Mouse (Mus musculus) hindbrain, embryonic 11.5 days (tissue): Measurements from ENCODE around the gene Xrcc3. TPM values are rescaled to one million over a fixed set of nuclear protein-coding genes. Genes with fewer than 3 reads are reported as not detected.

Experiments used
- ATAC-seq: fragments of 200-750 bp; cut with Nextera tagmentation; 2 replicates; pipeline ENCODE4 v1.8.0; 2017; ENCODE audit warnings: mild to moderate bottlenecking, moderate TSS enrichment, moderate library complexity; ENCODE audit not compliant: low FRiP score
- DNase-seq: peaks from one replicate; pipeline ENCODE4 v3.0.0-alpha.2; 2015; ENCODE audit warnings: low spot score
- H3K27ac ChIP-seq: fragments of 300-500 bp; sonication (generic); 2 replicates; pipeline ENCODE4 v1.5.1; 2014; ENCODE audit warnings: mild to moderate bottlenecking, low read depth, low read length
- H3K27me3 ChIP-seq: fragments of 300-500 bp; sonication (generic); 2 replicates; pipeline ENCODE4 v1.6.1; 2014; ENCODE audit warnings: mild to moderate bottlenecking, low read length, moderate library complexity, mixed read lengths; ENCODE audit not compliant: control insufficient read depth, insufficient read depth
- H3K36me3 ChIP-seq: fragments of 300-500 bp; sonication (generic); 2 replicates; pipeline ENCODE4 v1.6.1; 2014; ENCODE audit warnings: mild to moderate bottlenecking, low read length, moderate library complexity, mixed read lengths; ENCODE audit not compliant: control insufficient read depth, insufficient read depth
- H3K4me1 ChIP-seq: fragments of 300-500 bp; sonication (generic); replicated peaks from 2 replicates; pipeline ENCODE4 v1.6.1; 2014; ENCODE audit warnings: low read length, mixed read lengths; ENCODE audit not compliant: control insufficient read depth, insufficient read depth
- H3K4me2 ChIP-seq: fragments of 300-500 bp; sonication (generic); replicated peaks from 2 replicates; pipeline ENCODE4 v1.6.1; 2014; ENCODE audit warnings: mild to moderate bottlenecking, low read depth, low read length
- H3K4me3 ChIP-seq: fragments of 300-500 bp; sonication (generic); 2 replicates; pipeline ENCODE4 v1.5.1; 2014; ENCODE audit warnings: low read depth, low read length
- H3K9ac ChIP-seq: fragments of 300-500 bp; sonication (generic); 2 replicates; pipeline ENCODE4 v1.6.1; 2014; ENCODE audit warnings: low read depth, low read length
- H3K9me3 ChIP-seq: fragments of 300-500 bp; sonication (generic); 2 replicates; pipeline ENCODE4 v1.6.1; 2016; ENCODE audit warnings: low read length; ENCODE audit not compliant: control insufficient read depth
- WGBS: fragments of 180-500 bp; shearing (Covaris S2); extraction: QIAGEN DNeasy Blood & Tissue Kit; methylation state at CpG from one replicate; pipeline ENCODE4 v1.1.7; 2014; 5-methylcytosine and 5-hydroxymethylcytosine counted together
- polyA plus RNA-seq: library from polyadenylated mRNA; unstranded; fragments of >200 nt; fragmentation: Nextera tagmentation; extraction: Ambion mirVana; gene quantifications from 2 replicates; pipeline ENCODE4 v1.2.1, GENCODE M21; 2014

Gene Xrcc3
- polyA plus RNA-seq, 1 experiment from 2014 or later: 8.2 TPM

DNA sequence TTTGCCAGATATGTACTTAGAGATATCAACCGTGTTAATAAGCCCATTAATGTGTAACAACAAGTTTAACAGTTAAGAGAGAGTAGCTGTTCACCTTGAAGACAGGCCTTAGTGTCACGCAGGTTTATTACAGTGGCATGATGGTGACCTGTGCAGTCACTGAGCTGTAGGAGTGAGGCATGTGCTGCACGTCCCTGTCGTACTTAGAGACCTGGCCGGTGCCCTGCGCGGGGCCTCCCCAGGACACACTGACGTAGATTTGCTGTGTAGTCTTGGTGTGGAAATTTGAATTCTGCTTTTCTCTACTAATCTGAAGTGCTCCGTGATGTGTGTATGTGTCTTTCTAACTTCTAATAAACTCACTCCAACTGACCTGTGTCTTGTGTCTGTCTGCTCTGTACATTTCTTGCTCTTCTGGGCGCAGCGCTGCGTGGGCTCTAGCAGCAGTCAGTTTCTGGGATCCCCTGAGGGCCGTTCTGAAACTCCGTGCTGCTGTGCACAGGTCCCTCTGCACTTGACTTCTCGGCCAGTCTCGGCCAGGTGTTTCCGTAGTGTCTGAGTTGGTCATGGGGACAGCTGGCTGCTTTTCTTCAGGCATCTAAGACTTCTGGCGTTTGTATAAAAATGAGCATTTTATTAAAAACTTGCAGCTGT, 19.0 kb downstream of the Xrcc3 start:
- 0 out of 2 replicates have a peak, but pooled peaks cover 11% of the 10 kb centered on the region for H3K36me3 ChIP-seq
- no peaks in the 10 kb centered on the region for H3K9me3 ChIP-seq
- H3K27ac ChIP-seq: no peak overlapping the region
- DNase-seq: no peak
- ATAC-seq: no peak
- no peaks in the 10 kb centered on the region for H3K27me3 ChIP-seq
- no peak overlapping the region for H3K4me2 ChIP-seq
- H3K4me3 ChIP-seq: no peak overlapping the region
- 96% methylated on average over 18 of the region's 18 CpGs for WGBS
- no peaks in the 10 kb centered on the region for H3K4me1 ChIP-seq
- H3K9ac ChIP-seq: no peak overlapping the region

DNA sequence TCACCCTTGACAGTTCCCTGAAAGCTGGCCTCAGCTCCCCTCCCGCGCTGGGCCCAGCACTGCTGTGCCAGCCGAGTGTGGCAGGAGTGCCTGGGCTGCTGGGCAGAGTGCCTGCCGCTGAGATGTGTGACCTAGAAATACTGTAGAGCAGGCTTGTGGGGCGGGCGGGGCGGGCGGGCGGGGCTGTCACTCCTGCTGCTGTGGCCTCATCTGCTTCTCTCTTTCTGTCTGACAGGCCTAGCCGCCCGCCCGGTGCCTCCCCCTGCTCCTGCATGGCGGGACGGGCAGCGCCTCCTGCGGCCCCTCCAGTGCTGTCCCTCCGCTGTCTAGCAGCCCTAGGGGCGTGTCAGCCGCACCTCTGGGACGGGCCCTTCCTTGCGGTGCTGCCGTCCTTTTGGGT, 19.6 kb downstream of the Xrcc3 start:
- Histone ChIP-seq H3K4me1 (no peaks in the 10 kb centered on the region), H3K27me3 (no peaks in the 10 kb centered on the region), H3K9ac (no peak overlapping the region), H3K36me3 (0 out of 2 replicates have a peak, but pooled peaks cover 11% of the 10 kb centered on the region), H3K4me2 (no peak overlapping the region), H3K9me3 (no peaks in the 10 kb centered on the region), H3K4me3 (no peak overlapping the region), H3K27ac (no peak overlapping the region)
- ATAC-seq: no peak
- DNase-seq: no peak
- 81% methylated on average over 18 of the region's 22 CpGs for WGBS

DNA sequence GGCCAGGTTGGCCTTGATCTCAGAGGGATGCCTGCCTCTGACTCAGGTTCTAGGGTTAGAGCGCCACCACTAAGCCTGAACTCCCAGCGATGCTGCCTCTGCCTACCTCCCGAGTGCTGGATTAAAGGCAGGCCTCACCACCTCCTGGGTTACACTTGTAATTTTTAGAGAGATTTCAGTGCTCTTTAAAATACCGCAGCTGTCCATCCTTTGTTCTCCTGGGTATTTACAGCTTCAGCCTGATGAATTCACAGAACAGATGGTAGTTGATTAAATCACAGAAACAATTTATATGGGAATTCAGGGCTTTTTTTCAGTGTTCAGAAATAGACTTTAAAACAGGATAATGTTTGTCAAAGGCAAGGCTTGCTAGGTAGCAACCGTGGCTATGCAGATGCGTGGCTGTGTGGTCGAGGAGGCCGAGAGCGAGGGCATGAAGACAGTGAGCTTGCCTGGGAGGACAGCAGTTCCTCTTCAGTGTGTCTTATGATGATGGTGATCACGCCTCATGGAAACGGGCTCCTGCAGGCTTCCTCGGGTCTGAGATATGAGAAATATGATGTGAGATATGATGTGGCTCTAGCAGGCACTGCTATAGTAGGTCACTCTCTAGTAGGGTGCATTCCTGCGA, 22.1 kb downstream of the Xrcc3 start:
- Histone ChIP-seq H3K27me3 (no peaks in the 10 kb centered on the region), H3K4me3 (no peak overlapping the region), H3K9me3 (no peaks in the 10 kb centered on the region), H3K36me3 (peaks cover 25% of the 10 kb centered on the region; the same call in 1 of the 2 replicates), H3K9ac (no peak overlapping the region), H3K4me2 (no peak overlapping the region), H3K4me1 (no peaks in the 10 kb centered on the region), H3K27ac (no peak overlapping the region)
- 91% methylated on average over 13 of the region's 13 CpGs for WGBS
- DNase-seq (no peak), ATAC-seq (no peak)

DNA sequence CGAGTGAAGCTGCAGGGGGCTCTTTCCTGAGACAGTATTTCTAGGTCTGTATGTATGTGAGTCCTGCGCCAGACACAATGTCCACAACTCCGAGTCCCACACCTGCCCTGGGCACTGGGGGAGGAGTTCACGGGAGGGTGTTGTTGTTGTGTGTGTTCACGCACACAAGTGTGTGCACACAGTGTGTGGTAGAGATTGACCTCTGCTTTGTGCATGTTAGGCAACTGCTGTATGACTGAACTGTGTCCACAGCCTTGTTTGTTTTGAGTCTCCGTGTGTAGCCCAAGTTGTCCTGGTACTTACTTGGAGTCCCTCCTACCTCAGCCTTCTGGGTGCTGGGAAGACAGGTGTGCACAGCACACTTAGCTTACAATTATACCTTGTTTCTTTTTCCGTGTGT, 23.0 kb downstream of the Xrcc3 start:
- ATAC-seq: no peak
- no peak overlapping the region for H3K27ac ChIP-seq
- H3K36me3 ChIP-seq: peaks cover 22% of the 10 kb centered on the region; the same call in 1 of the 2 replicates
- no peaks in the 10 kb centered on the region for H3K27me3 ChIP-seq
- no peak overlapping the region for H3K9ac ChIP-seq
- no peaks in the 10 kb centered on the region for H3K9me3 ChIP-seq
- WGBS: 90% methylated on average over 7 of the region's 7 CpGs
- no peak overlapping the region for H3K4me3 ChIP-seq
- no peak for DNase-seq
- no peaks in the 10 kb centered on the region for H3K4me1 ChIP-seq
- H3K4me2 ChIP-seq: no peak overlapping the region

DNA sequence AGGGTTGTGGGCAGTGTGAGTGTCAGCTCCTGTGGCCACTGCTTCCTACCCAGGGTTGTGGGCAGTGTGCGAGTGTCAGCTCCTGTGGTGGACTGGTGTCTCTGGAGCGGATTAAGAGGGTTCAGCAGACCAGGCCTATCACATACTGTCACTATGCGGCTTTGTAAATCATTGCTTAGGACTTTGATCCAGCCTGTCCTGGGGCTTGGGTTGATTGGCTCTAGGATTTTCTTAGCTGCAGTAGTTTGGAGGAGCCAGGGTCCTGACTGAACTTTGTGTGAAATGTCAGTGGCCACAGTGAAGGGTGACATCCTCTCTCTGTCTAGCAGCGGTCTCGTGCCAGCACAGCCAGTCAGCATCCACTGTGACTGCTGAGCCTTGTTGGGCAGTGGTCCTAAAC, 23.6 kb downstream of the Xrcc3 start:
- no peaks in the 10 kb centered on the region for H3K27me3 ChIP-seq
- H3K9ac ChIP-seq: no peak overlapping the region
- H3K4me3 ChIP-seq: no peak overlapping the region
- H3K36me3 ChIP-seq: peaks cover 20% of the 10 kb centered on the region; the same call in 1 of the 2 replicates
- no peak overlapping the region for H3K27ac ChIP-seq
- no peak for ATAC-seq
- no peaks in the 10 kb centered on the region for H3K9me3 ChIP-seq
- H3K4me2 ChIP-seq: no peak overlapping the region
- H3K4me1 ChIP-seq: no peaks in the 10 kb centered on the region
- WGBS: 97% methylated on average over 5 of the region's 5 CpGs
- no peak for DNase-seq

DNA sequence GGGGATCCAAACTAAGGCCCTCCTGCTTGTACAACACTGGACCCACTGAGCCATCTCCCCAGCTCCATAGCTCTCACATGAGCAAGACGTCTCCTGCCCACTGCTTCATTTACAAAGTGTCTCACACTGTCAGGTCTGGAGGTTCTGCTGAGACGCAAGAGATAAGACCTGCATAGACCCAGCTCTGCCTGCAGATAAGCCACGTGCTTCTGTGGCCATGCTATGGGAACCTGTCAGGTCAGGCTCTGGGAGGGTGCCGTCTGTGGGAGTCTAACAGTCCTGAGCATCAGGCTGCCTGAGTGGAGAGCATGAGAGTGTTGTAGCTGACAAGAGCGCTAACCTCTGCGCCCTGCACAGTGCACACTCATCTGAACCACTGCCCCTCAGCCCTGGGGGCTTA, 26.7 kb downstream of the Xrcc3 start:
- no peak overlapping the region for H3K27ac ChIP-seq
- H3K9ac ChIP-seq: no peak overlapping the region
- DNase-seq (no peak), ATAC-seq (no peak)
- H3K9me3 ChIP-seq: no peaks in the 10 kb centered on the region
- no peak overlapping the region for H3K4me3 ChIP-seq
- no peak overlapping the region for H3K4me2 ChIP-seq
- WGBS: 93% methylated on average over 6 of the region's 6 CpGs
- H3K4me1 ChIP-seq: no peaks in the 10 kb centered on the region
- peaks cover 23% of the 10 kb centered on the region; the same call in 1 of the 2 replicates for H3K36me3 ChIP-seq
- no peaks in the 10 kb centered on the region for H3K27me3 ChIP-seq

DNA sequence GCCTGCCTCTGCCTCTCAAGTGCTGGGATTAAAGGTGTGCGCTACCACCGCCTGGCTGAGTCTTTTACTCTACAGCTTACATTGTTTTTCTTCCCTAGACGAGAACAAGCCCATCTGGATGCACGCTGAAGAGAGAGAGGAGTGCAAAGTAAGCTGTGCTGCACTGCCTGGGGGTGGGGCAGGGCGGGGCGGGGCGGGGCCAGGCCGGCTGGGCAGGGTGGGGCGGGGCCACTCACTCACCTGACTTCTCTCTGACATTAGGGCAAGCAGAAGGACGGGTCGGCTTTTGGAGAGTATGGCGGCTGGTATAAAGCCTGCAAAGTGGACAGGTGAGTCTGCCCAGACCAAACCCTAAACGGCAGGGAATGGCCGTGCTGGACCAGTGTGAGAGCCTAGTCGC, 28.5 kb downstream of the Xrcc3 start:
- no peak overlapping the region for H3K4me3 ChIP-seq
- WGBS: 77% methylated on average over 15 of the region's 15 CpGs

DNA sequence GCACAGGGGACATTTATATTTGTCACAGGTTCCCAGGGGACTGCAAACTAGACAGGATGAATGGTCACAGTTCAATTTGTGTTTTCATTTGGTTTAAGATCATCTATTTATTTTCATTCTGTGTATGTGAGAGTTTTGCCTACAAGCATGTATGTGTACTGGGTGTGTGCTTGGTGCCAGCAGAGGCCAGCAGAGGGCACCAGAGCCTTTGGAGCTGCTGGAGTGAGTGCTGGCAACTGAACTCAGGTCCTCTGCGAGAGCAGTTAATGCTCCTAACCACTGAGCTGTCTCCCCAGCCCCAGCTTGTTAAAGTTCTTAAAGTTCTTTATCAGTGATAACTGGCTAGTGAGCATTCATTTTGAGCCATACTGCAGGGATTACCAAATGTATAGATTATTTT, 34.1 kb downstream of the Xrcc3 start:
- DNase-seq (no peak), ATAC-seq (no peak)
- no peak overlapping the region for H3K4me3 ChIP-seq
- WGBS: 100% methylated on average over 1 of the region's 1 CpGs
- no peak overlapping the region for H3K27ac ChIP-seq
- H3K9ac ChIP-seq: no peak overlapping the region
- H3K9me3 ChIP-seq: no peaks in the 10 kb centered on the region
- H3K4me2 ChIP-seq: no peak overlapping the region
- H3K36me3 ChIP-seq: peaks cover 36% of the 10 kb centered on the region
- no peaks in the 10 kb centered on the region for H3K4me1 ChIP-seq
- H3K27me3 ChIP-seq: no peaks in the 10 kb centered on the region

More for the DNA sequence above, 28.5 kb downstream of the Xrcc3 start:
- H3K9me3 ChIP-seq: no peaks in the 10 kb centered on the region
- H3K4me1 ChIP-seq: no peaks in the 10 kb centered on the region
- H3K27me3 ChIP-seq: no peaks in the 10 kb centered on the region
- no peak overlapping the region for H3K4me2 ChIP-seq
- no peak for ATAC-seq
- no peak for DNase-seq
- no peak overlapping the region for H3K27ac ChIP-seq
- no peak overlapping the region for H3K9ac ChIP-seq
- H3K36me3 ChIP-seq: peaks cover 24% of the 10 kb centered on the region; the same call in 1 of the 2 replicates

DNA sequence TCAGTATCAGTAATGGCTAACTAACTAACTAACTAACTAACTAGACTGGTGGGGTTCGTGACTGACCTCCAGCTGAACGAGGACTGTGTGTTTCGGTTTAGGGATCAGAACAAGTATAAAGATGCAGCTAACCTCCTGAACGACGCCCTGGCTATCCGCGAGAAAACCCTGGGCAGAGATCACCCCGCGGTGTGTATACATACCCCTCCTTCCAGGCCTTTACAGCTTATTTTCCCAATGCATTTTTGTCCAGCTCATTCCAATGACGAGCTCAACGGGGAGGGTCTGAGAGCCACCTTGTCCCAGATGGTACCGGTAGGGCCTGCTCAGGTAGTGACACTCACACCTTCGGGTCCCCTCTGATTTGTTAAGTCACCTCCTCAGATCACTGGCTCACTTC, 35.8 kb downstream of the Xrcc3 start:
- Histone ChIP-seq H3K4me2 (no peak overlapping the region), H3K27me3 (no peaks in the 10 kb centered on the region), H3K4me1 (no peaks in the 10 kb centered on the region), H3K9ac (no peak overlapping the region), H3K27ac (no peak overlapping the region), H3K36me3 (peaks cover 38% of the 10 kb centered on the region), H3K4me3 (no peak overlapping the region), H3K9me3 (no peaks in the 10 kb centered on the region)
- WGBS: 94% methylated on average over 13 of the region's 13 CpGs
- ATAC-seq: no peak
- DNase-seq: no peak
